Mouse (Mus musculus): ENCODE measurements around the gene Rcsd1.

GRCm38 (mm10) chr1:165695392-165696014, 14.1 kb downstream of the Rcsd1 start:
- TF ChIP-seq E2F4 (IDR thresholded peaks at IDR 0.05; ENCODE audit: insufficient read depth) (no peak), POLR2A (IDR thresholded peaks at IDR 0.05; ENCODE audit: insufficient read length, low read depth) (no peak), CEBPB (IDR thresholded peaks at IDR 0.05; ENCODE audit: insufficient read depth, poor library complexity, severe bottlenecking) (no peak), SRF (IDR thresholded peaks at IDR 0.05; ENCODE audit: control insufficient read depth, insufficient read length, low read depth) (no peak), POLR2AphosphoS2 (IDR thresholded peaks at IDR 0.05; ENCODE audit: insufficient read length, low read depth) (no peak), TCF12 (IDR thresholded peaks at IDR 0.05; ENCODE audit: insufficient read depth, poor library complexity, severe bottlenecking) (no peak), USF1 (IDR thresholded peaks at IDR 0.05; ENCODE audit: low read depth) (no peak)

Measured in myocyte (in vitro differentiated cells).